Mouse (Mus musculus) brain, embryonic 14.5 days (tissue): Measurements from ENCODE around the gene Myf6.

Experiments
- CTCF ChIP-seq: fragments of 200-500 bp; IDR thresholded peaks from 2 replicates; pipeline ENCODE4 v1.5.1; 2012; ENCODE audit warnings: inconsistent platforms, mild to moderate bottlenecking, moderate library complexity, borderline replicate concordance; ENCODE audit not compliant: insufficient read depth, insufficient read length; ENCODE audit errors: extremely low read depth
- POLR2A ChIP-seq: fragments of 200-500 bp; IDR thresholded peaks from 2 replicates; pipeline ENCODE4 v1.6.1; 2012; ENCODE audit warnings: mild to moderate bottlenecking, inconsistent platforms, borderline replicate concordance; ENCODE audit not compliant: poor library complexity, insufficient read depth, insufficient read length, severe bottlenecking; ENCODE audit errors: extremely low read depth

- TF ChIP-seq CTCF (no peak), POLR2A (no peak)
Measured at GRCm38 (mm10) chr10:107503430-107503829, 8.9 kb upstream of the Myf6 start.
